ENCODE assay signal across 28 mouse cellular contexts in genomic region chr4:9035350-9035749, GRCm38 (mm10).
A peak's percentile ranks its signal among the peaks of the same experiment; 100 is the strongest.
DNase-seq lines count a peak whose midpoint lies in the region; ATAC-seq lines count a peak whose summit lies in the region.
"Had no signal": no experiment of that assay in that cellular context is flagged by ENCODE, and none has a peak within 500 bp of the region (broad histone marks: within the 10 kb centered on the region; RNA-seq: fewer than 3 reads in every experiment).

No protein-coding gene starts in this region.

- WGBS in hindbrain, embryonic 15.5 days: 68% methylated on average over 4 of the region's 4 CpGs
- 74% methylated on average over 4 of the region's 4 CpGs for WGBS in hindbrain, embryonic 11.5 days
- WGBS in kidney, embryonic 15.5 days: 46% methylated on average over 4 of the region's 4 CpGs
- 68% methylated on average over 4 of the region's 4 CpGs for WGBS in neural tube, embryonic 14.5 days
- 69% methylated on average over 4 of the region's 4 CpGs for WGBS in neural tube, embryonic 15.5 days
- WGBS in stomach, embryonic 16.5 days: 61% methylated on average over 4 of the region's 4 CpGs

- H3K4me1 ChIP-seq in hindbrain, embryonic 15.5 days (replicated peaks): no peaks in the 10 kb centered on the region
- no peaks in the 10 kb centered on the region for H3K4me1 ChIP-seq in hindbrain, embryonic 11.5 days (replicated peaks; ENCODE audit: control insufficient read depth, insufficient read depth, low read length)
- peaks cover 11% of the 10 kb centered on the region; the same call in 1 of the 2 replicates for H3K4me1 ChIP-seq in kidney, embryonic 15.5 days
- no peaks in the 10 kb centered on the region for H3K4me1 ChIP-seq in neural tube, embryonic 14.5 days (ENCODE audit: control insufficient read depth, insufficient read depth, low read length)
- H3K4me1 ChIP-seq in neural tube, embryonic 15.5 days: 0 out of 2 replicates have a peak, but pooled peaks cover 4% of the 10 kb centered on the region
- no peaks in the 10 kb centered on the region for H3K4me1 ChIP-seq in stomach, embryonic 16.5 days (ENCODE audit: control insufficient read depth, insufficient read depth, low read length)
- H3K4me1 ChIP-seq: forebrain, embryonic 15.5 days; liver, embryonic 13.5 days; midbrain, embryonic 15.5 days had no signal

- no peaks in the 10 kb centered on the region for H3K27me3 ChIP-seq in hindbrain, embryonic 15.5 days
- no peaks in the 10 kb centered on the region for H3K27me3 ChIP-seq in hindbrain, embryonic 11.5 days (ENCODE audit: control insufficient read depth, insufficient read depth, low read length)
- no peaks in the 10 kb centered on the region for H3K27me3 ChIP-seq in kidney, embryonic 15.5 days
- no peaks in the 10 kb centered on the region for H3K27me3 ChIP-seq in neural tube, embryonic 14.5 days (ENCODE audit: control insufficient read depth, insufficient read depth, low read length)
- no peaks in the 10 kb centered on the region for H3K27me3 ChIP-seq in neural tube, embryonic 15.5 days (replicated peaks)
- H3K27me3 ChIP-seq in stomach, embryonic 16.5 days (ENCODE audit: control insufficient read depth, insufficient read depth, low read length): no peaks in the 10 kb centered on the region
- H3K27me3 ChIP-seq: embryonic facial prominence, embryonic 13.5 days; forebrain, embryonic 15.5 days; liver, embryonic 13.5 days; midbrain, embryonic 15.5 days had no signal

- no peak overlapping the region for H3K4me3 ChIP-seq in hindbrain, embryonic 15.5 days
- H3K4me3 ChIP-seq in hindbrain, embryonic 11.5 days (ENCODE audit: low read depth, low read length): no peak overlapping the region
- H3K4me3 ChIP-seq in kidney, embryonic 15.5 days (replicated peaks): no peak overlapping the region
- no peak overlapping the region for H3K4me3 ChIP-seq in neural tube, embryonic 14.5 days (ENCODE audit: low read depth, low read length)
- no peak overlapping the region for H3K4me3 ChIP-seq in neural tube, embryonic 15.5 days (replicated peaks)
- no peak overlapping the region for H3K4me3 ChIP-seq in stomach, embryonic 16.5 days (replicated peaks; ENCODE audit: low read length)
- H3K4me3 ChIP-seq: embryonic facial prominence, embryonic 13.5 days; forebrain, embryonic 10.5 days; forebrain, embryonic 15.5 days; limb, embryonic 15.5 days; liver, embryonic 13.5 days; midbrain, embryonic 15.5 days had no signal

- H3K36me3 ChIP-seq in hindbrain, embryonic 15.5 days: no peaks in the 10 kb centered on the region
- no peaks in the 10 kb centered on the region for H3K36me3 ChIP-seq in hindbrain, embryonic 11.5 days (ENCODE audit: control insufficient read depth, insufficient read depth, low read length)
- H3K36me3 ChIP-seq in kidney, embryonic 15.5 days: no peaks in the 10 kb centered on the region
- no peaks in the 10 kb centered on the region for H3K36me3 ChIP-seq in neural tube, embryonic 14.5 days (ENCODE audit: control insufficient read depth, insufficient read depth, low read length)
- no peaks in the 10 kb centered on the region for H3K36me3 ChIP-seq in neural tube, embryonic 15.5 days
- no peaks in the 10 kb centered on the region for H3K36me3 ChIP-seq in stomach, embryonic 16.5 days (ENCODE audit: control insufficient read depth, insufficient read depth, low read length)
- H3K36me3 ChIP-seq: embryonic facial prominence, embryonic 13.5 days; forebrain, embryonic 10.5 days; forebrain, embryonic 15.5 days; limb, embryonic 15.5 days; liver, embryonic 13.5 days; midbrain, embryonic 15.5 days had no signal

- no peaks in the 10 kb centered on the region for H3K9me3 ChIP-seq in hindbrain, embryonic 15.5 days
- H3K9me3 ChIP-seq in hindbrain, embryonic 11.5 days (ENCODE audit: control insufficient read depth, low read length): no peaks in the 10 kb centered on the region
- no peaks in the 10 kb centered on the region for H3K9me3 ChIP-seq in kidney, embryonic 15.5 days (replicated peaks)
- no peaks in the 10 kb centered on the region for H3K9me3 ChIP-seq in neural tube, embryonic 14.5 days (ENCODE audit: control insufficient read depth, low read length)
- no peaks in the 10 kb centered on the region for H3K9me3 ChIP-seq in neural tube, embryonic 15.5 days (replicated peaks)
- no peaks in the 10 kb centered on the region for H3K9me3 ChIP-seq in stomach, embryonic 16.5 days (replicated peaks; ENCODE audit: control insufficient read depth, low read length)
- H3K9me3 ChIP-seq: embryonic facial prominence, embryonic 13.5 days; forebrain, embryonic 10.5 days; forebrain, embryonic 15.5 days; limb, embryonic 15.5 days; liver, embryonic 13.5 days; midbrain, embryonic 15.5 days had no signal

- H3K4me2 ChIP-seq in hindbrain, embryonic 15.5 days: no peak overlapping the region
- no peak overlapping the region for H3K4me2 ChIP-seq in hindbrain, embryonic 11.5 days (replicated peaks; ENCODE audit: low read depth, low read length)
- H3K4me2 ChIP-seq in kidney, embryonic 15.5 days: no peak overlapping the region
- H3K4me2 ChIP-seq in neural tube, embryonic 14.5 days (ENCODE audit: low read depth, low read length): no peak overlapping the region
- no peak overlapping the region for H3K4me2 ChIP-seq in neural tube, embryonic 15.5 days
- H3K4me2 ChIP-seq in stomach, embryonic 16.5 days (ENCODE audit: low read depth, low read length): no peak overlapping the region
- H3K4me2 ChIP-seq: embryonic facial prominence, embryonic 13.5 days; forebrain, embryonic 15.5 days; heart, embryonic 11.5 days; limb, embryonic 15.5 days; liver, embryonic 13.5 days; midbrain, embryonic 15.5 days had no signal

- no peak overlapping the region for H3K9ac ChIP-seq in hindbrain, embryonic 15.5 days
- no peak overlapping the region for H3K9ac ChIP-seq in hindbrain, embryonic 11.5 days (ENCODE audit: low read depth, low read length)
- no peak overlapping the region for H3K9ac ChIP-seq in kidney, embryonic 15.5 days
- no peak overlapping the region for H3K9ac ChIP-seq in neural tube, embryonic 14.5 days (replicated peaks; ENCODE audit: low read depth, low read length)
- H3K9ac ChIP-seq in neural tube, embryonic 15.5 days (replicated peaks): no peak overlapping the region
- H3K9ac ChIP-seq in stomach, embryonic 16.5 days (ENCODE audit: low read length): 0 out of 2 replicates have a peak overlapping the region, but pooled peaks have one; percentile 4
- H3K9ac ChIP-seq: embryonic facial prominence, embryonic 13.5 days; forebrain, embryonic 15.5 days; limb, embryonic 15.5 days; liver, embryonic 13.5 days; midbrain, embryonic 15.5 days had no signal

- peak; percentile 53 for ATAC-seq in hindbrain, embryonic 15.5 days (ENCODE audit: low FRiP score, low read depth)
- ATAC-seq in hindbrain, embryonic 11.5 days (ENCODE audit: low FRiP score): no peak
- ATAC-seq in kidney, embryonic 15.5 days (replicated peaks; ENCODE audit: low FRiP score): peak; percentile 57; the same call in 1 of the 2 replicates
- peak; percentile 44; the same call in 1 of the 2 replicates for ATAC-seq in neural tube, embryonic 14.5 days (ENCODE audit: low read depth)
- no peak for ATAC-seq in neural tube, embryonic 15.5 days (ENCODE audit: low FRiP score)
- ATAC-seq in stomach, embryonic 16.5 days (ENCODE audit: insufficient read depth, low FRiP score): no peak
- ATAC-seq in cerebellum, adult (ENCODE audit: insufficient number of reproducible peaks, low FRiP score, low TSS enrichment): no peak
- ATAC-seq: CD4-positive, CD25-positive, alpha-beta regulatory T cell, adult 4 months; forebrain, embryonic 15.5 days; intestine, embryonic 16.5 days; midbrain, embryonic 15.5 days had no signal

- H3K27ac ChIP-seq in hindbrain, embryonic 15.5 days (replicated peaks): no peak overlapping the region
- H3K27ac ChIP-seq in hindbrain, embryonic 11.5 days (ENCODE audit: low read depth, low read length): no peak overlapping the region
- H3K27ac ChIP-seq in kidney, embryonic 15.5 days: no peak overlapping the region
- no peak overlapping the region for H3K27ac ChIP-seq in neural tube, embryonic 14.5 days (ENCODE audit: low read depth, low read length)
- H3K27ac ChIP-seq in neural tube, embryonic 15.5 days (replicated peaks): no peak overlapping the region
- H3K27ac ChIP-seq in stomach, embryonic 16.5 days (ENCODE audit: low read length): no peak overlapping the region
- H3K27ac ChIP-seq: embryonic facial prominence, embryonic 13.5 days; forebrain, embryonic 10.5 days; forebrain, embryonic 15.5 days; kidney, postnatal 0 days; limb, embryonic 15.5 days; liver, embryonic 13.5 days; midbrain, embryonic 15.5 days had no signal

- DNase-seq in hindbrain, embryonic 11.5 days (ENCODE audit: low spot score): no peak
- no peak for DNase-seq in kidney, postnatal 4 days
- DNase-seq: adrenal gland, postnatal 14 days; cerebellum, adult 11-12 months; cerebellum, adult 9-11 months; embryo, embryonic 11 days; gastrocnemius, postnatal 25 days; heart, adult 18-20 months; layer of hippocampus, adult 9-11 months; liver, embryonic 13.5 days; lung, adult 2 months; lung, postnatal 14 days; thymus, postnatal 25 days had no signal

Comparison
In these comparisons a context has a peak if more than half of its experiments do, and no peak if none do; other contexts are left out.
1. ATAC-seq: peak in hindbrain, embryonic 15.5 days (single experiment), kidney, embryonic 15.5 days (single experiment) and neural tube, embryonic 14.5 days (single experiment); none in hindbrain, embryonic 11.5 days (single experiment), neural tube, embryonic 15.5 days (single experiment), stomach, embryonic 16.5 days (single experiment) and cerebellum, adult (single experiment).